Mouse (Mus musculus): ENCODE measurements at regions not wholly inside any gene's neighbourhood (a gene's known extent, or its start where the extent isn't known, plus 50 kb on each side); places are given as distances from the start of the nearest gene placed in this dataset.

DNA sequence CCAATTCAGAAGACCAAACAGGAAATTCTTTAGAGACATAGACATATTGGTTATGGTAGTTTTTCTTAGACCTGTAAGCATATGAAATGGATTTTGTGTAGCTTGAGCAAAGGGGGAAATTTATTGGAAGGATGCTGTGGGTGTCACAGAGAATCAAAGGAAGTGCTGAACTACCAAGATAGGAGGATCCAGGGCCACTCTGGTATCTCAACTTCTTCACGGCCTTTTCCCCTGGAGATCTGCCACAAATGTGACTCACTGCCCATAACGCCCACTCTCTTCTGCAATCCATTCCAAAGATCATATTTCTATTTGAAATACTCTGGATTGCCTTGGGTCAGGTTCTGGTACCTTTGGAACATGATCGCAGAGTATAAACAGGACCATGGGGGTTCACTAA, 161.6 kb upstream of the Fggy start:
- no peak for DNase-seq (ENCODE audit: low read depth)

GRCm38 (mm10) chr4:95398301-95398700, 159.0 kb upstream of the Fggy start:
- DNase-seq (ENCODE audit: low read depth), result no peak

GRCm38 (mm10) chr4:95402273-95402672, 155.0 kb upstream of the Fggy start:
- DNase-seq (ENCODE audit: low read depth), result no peak

DNA sequence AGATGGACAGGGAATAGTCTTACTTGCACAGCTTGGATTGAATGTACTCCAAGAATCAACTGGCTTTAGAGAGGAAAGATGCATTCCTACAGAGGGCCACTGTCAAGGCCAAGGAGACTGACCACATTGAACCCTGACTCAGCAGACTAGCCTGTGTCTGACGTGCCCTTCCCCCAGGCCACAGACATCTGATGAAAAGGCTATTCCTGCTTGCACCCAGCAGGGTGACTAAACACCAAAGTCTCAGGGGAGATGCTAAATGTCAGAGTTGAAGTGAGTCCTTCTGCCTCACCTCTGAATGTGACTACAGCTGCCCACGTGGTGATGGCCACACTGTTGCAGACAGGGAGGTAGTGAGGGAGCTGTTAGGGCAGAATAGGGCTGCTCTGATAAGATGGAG, 140.2 kb upstream of the Fggy start:
- no peak for DNase-seq (ENCODE audit: low read depth)

GRCm38 (mm10) chr4:95426563-95426962, 130.7 kb upstream of the Fggy start:
- DNase-seq (ENCODE audit: low read depth), result no peak

- no peak for DNase-seq (ENCODE audit: low read depth)
Measured at GRCm38 (mm10) chr4:95434543-95434942, 122.8 kb upstream of the Fggy start.

- DNase-seq (ENCODE audit: low read depth), result no peak
Measured at GRCm38 (mm10) chr4:95435080-95435479, 122.2 kb upstream of the Fggy start.

DNA sequence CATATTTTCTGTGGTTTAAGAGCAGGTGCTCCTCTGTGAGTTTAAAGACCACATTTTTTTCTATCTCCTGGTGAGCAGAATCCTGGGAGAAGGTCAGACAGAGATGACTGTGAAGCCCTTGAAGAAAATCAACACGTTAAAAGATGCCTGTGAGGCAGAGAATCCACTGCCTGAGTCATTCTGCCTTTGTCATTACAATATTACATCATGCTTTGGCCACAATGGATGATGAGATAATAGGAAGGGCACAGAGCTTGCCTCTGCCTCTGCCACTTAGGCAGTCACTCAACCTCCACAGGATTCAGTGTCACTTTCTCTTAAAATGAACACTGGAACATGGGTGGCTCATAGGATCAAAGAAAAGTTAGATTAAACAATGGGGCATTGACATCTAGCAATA, 117.5 kb upstream of the Fggy start:
- no peak for DNase-seq (ENCODE audit: low read depth)

- DNase-seq (ENCODE audit: low read depth), result no peak
Measured at GRCm38 (mm10) chr4:95443854-95444811, 113.2 kb upstream of the Fggy start.

- DNase-seq (ENCODE audit: low read depth), result no peak
Measured at GRCm38 (mm10) chr4:95450286-95450685, 107.0 kb upstream of the Fggy start.

DNA sequence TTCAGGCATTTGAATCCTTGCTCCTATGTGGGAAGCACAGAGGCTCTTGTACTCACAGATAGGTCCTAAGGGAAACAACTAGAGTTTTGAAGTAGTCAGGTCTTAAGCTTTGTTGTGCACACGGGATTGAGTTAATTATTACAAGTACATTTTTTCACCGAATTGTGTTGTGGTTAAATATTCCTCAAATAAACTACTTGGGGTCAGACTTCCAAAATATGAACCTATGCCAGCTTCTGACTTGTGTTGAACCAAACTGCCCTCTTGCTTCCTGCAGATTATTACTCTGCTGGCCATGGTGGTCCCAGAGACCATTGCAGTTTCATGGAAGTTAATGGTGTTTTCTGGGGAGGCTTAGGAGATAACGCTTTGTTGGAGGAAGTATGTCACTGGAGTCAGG, 105.5 kb upstream of the Fggy start:
- no peak for DNase-seq (ENCODE audit: low read depth)

DNA sequence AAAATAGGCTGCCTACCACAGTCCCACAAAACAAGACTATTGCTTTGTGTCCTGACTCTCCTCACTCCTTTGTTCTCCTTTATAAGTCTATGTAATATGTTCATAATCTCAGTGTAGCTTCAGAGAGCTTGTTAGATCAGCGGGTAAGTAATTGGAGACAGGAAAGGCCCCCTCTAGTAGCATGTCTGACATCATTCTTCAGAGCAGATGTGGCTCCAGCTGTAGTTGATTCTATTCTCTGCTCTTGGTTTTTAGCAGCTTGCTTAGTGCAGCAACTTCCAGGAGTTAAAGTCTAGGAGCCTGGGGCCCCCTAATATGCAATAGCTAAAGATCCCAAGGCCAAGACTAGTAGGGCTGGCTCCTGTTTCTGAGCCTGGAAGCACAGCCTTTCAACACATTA, 101.0 kb upstream of the Fggy start:
- DNase-seq (ENCODE audit: low read depth), result no peak

- no peak for DNase-seq (ENCODE audit: low read depth)
Measured at GRCm38 (mm10) chr4:95456943-95457342, 100.4 kb upstream of the Fggy start.

DNA sequence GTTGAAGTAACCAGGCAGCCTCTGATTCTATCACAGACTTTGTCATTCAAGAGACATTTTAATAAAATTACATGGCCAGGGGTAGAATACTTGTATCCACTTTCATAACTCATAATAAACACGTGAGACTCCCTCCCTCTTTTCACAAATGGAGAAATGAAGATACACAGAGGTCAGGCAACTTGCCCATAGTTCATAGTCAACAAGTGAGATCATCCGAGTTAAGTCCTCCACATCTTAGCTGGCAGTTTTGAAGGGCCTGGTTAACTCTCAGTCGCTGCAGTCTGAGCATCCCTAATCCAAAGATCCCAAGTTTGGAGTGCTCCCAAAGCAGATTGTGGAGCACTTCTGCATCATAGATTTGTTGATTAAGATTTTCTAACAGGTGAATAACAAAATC, 94.8 kb upstream of the Fggy start:
- no peak for DNase-seq (ENCODE audit: low read depth)

GRCm38 (mm10) chr4:95463082-95463825, 94.1 kb upstream of the Fggy start:
- DNase-seq (ENCODE audit: low read depth), result no peak

DNA sequence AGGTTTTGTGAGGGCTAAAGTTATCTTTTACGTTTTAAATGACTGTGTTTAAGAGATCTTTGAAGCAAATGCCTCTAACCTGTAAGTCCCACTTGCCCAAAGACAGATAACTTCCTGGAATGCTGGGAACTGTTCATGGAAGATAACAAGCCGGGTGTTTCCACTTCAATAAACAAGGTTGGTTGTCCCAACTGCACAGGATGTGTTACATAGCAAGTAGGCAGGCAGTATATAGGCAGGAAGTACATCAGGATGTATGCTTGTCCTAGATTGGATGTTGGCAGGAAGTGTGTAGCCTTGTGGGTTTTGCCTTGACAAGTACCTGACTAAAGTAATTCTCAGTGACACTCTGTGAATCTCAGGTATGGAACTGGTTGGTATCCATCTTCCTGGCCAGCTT, 90.7 kb upstream of the Fggy start:
- no peak for DNase-seq (ENCODE audit: low read depth)

- DNase-seq (ENCODE audit: low read depth), result no peak
Measured at GRCm38 (mm10) chr4:95467526-95467925, 89.8 kb upstream of the Fggy start.

DNA sequence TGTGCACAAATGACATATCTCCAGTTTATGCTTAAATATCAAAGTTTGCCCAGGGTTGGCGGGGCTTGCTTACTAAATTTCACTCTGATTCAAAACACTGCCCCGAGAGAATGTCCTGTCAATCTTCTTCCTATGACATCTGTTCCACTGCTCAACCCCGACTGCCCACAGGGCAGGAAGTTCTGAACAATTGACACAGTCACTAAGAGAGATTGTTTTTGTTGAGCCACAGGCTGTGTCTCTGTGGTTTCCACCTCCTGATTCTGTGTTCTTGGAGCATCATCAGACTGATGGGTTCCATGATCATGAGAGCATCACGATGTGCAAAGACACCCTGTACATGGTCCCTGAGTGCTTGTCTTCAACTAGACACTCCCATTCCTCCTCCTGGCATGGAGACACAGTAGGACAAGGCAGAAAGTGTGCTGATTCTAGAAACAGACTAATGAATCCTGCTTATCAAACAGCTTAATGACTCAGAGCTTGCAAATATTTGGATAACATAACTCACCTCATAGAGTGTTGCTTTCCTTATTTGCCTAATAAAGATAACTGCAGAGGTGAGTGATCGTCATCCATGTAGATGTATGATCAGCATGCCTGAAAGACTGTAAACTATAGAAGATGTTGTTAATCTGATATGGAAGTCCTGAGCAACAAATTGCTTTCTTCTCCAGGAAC, 82.4 kb upstream of the Fggy start:
- no peak for DNase-seq (ENCODE audit: low read depth)

GRCm38 (mm10) chr4:95476071-95476724, 81.1 kb upstream of the Fggy start:
- DNase-seq (ENCODE audit: low read depth), result no peak

DNA sequence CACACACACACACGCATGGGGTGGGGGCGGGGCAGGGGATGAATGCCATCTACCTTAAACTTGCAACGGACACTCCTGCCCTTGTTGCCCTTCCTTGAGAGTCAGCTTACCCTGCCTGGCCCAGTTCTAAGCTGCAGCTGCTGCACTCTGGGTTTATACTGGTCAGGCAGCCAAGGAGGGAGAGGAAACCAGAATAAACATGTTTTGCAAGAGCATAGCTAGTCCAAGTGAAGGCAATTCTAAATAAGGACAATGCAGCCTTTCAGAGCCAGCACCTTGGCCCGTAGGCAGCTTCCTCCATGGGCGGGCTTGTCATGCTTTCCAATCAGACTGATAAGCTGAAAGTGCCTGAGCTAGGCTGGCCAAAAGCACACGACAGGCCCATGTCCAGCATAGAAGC, 73.7 kb upstream of the Fggy start:
- DNase-seq (ENCODE audit: low read depth), result no peak

GRCm38 (mm10) chr4:95487323-95487722, 70.0 kb upstream of the Fggy start:
- no peak for DNase-seq (ENCODE audit: low read depth)

DNA sequence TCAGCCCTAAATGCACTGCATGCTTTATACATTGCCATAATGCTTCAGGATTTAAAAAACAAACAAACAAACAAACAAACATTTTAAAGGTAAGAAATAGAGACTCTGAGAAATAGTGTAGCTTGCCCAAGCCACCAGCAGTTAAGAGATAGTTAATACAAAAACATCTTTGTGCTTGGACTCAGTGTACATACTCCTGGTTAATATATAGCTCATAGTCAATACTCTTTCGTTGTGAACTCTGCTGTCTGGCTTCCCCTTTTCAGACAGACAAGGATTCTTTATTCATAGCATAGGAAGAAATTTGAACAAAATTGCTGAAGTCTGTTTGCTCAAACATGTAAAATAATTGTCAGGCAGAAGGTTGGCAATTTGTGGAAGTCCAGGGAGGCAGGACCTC, 69.3 kb upstream of the Fggy start:
- DNase-seq (ENCODE audit: low read depth), result no peak

All from c-Kit-positive CD71-positive TER-119-negative erythroid progenitor cells, embryonic 14.5 days (primary cell).